Mouse (Mus musculus) cerebellum, postnatal 10 days (tissue): ENCODE data around the gene Myom3.

Experiments
- DNase-seq, 2 experiments: peaks; one replicate each; pipeline ENCODE4 v3.0.0; 2021; ENCODE audit warnings: mixed read lengths in 2 of 2

Myom3 gene

GRCm38 (mm10) chr4:135856223-135857091, 96.9 kb downstream of the Myom3 start:
- peak; percentile 81 for DNase-seq

GRCm38 (mm10) chr4:135857597-135858186, 98.2 kb downstream of the Myom3 start:
- no peak for DNase-seq
